Mouse (Mus musculus) frontal cortex, postnatal 10 days (tissue): ENCODE results near the gene Apom.
A peak's percentile ranks its signal among the peaks of the same experiment; 100 is the strongest.

Experiments used
- DNase-seq, 2 experiments: peaks; one replicate each; pipeline ENCODE4 v3.0.0; 2022; ENCODE audit warnings: low spot score in 2 of 2, mixed read lengths in 1 of 2

The Apom gene

DNA sequence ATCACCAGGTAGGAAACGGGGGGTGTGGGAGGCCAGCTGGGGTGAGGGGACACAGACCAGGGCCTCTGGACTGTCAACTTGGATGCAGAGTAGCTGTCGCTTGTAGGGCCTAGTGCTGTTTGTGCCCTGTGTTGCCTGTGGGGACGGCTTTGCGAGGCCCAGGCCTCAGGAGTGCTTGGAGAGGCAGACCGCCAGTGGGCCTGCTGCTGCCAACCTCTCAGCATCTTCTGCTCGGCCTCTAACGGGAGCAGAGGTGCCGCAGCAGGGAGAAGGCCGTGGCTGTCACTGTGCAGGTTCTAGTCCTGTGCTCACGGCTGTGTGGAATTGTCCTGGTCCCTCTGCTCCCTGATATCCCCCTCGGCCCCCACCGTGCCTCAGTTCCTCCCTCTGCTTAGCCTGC lies 35.3 kb downstream of the Apom start:
- DNase-seq, result no peak

GRCm38 (mm10) chr17:35094475-35095365 lies 37.1 kb downstream of the Apom start:
- no peak for DNase-seq

- no peak for DNase-seq
Measured at GRCm38 (mm10) chr17:35092403-35093198, 39.2 kb downstream of the Apom start.

- no peak for DNase-seq
Measured at GRCm38 (mm10) chr17:35090166-35090932, 41.5 kb downstream of the Apom start.

DNA sequence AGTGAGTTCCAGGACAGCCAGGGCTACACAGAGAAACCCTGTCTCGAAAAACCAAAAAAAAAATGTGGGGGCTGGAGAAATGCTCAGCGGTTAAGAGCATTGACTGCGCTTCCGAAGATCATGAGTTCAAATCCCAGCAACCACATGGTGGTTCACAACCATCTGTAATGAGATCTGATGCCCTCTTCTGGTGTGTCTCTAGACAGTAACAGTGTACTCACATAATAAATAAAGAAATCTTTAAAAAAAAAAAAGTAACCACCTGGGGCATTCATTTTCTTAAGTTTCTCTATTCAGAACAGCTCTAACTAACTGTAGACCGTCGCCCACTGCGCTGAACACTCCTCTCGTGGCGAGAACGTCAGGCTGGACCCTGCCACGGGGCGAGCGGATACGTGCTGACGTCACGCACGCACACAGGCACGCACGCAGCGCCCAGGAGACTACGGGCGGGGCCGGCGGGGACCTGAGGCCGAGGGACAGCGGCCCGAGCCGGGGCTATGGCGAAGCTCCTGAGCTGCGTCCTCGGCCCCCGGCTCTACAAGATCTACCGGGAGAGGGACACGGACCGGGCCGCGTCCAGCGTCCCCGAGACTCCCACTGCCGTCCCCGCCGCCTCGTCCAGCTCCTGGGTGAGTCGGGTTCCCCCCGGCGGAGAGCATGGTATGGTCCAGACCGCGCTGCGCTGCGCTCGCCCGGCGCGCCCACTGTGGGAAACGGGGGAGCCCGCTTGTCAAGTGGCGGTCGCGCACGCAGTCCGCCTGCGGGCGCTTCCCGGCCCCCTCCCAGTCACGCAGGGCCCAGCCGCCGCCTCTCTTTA lies 42.8 kb downstream of the Apom start, which contains the start of gene Abhd16a:
Gene Abhd16a (plus strand): TSS at position 439 of the 820 bp plus-strand sequence.
- peak; percentile 90 to 93 for DNase-seq

DNA sequence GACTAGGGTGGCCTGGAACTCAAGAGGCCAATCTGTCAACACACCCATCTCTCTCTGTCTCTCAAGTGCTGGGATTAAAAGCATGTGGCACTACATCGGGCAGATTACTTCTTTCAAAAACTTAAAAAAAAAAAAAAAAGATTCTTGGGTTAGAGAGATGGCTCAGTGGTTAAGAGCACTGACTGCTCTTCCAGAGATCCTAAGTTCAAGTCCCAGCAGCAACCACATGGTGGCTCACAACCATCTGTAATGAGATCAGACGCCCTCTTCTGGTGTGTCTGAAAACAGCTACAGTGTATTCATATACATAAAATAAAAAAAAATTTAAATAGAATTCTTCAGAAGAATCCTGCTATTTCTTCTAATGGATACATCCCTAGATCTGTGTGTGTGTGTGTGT lies 43.7 kb downstream of the Apom start:
- no peak for DNase-seq

DNA sequence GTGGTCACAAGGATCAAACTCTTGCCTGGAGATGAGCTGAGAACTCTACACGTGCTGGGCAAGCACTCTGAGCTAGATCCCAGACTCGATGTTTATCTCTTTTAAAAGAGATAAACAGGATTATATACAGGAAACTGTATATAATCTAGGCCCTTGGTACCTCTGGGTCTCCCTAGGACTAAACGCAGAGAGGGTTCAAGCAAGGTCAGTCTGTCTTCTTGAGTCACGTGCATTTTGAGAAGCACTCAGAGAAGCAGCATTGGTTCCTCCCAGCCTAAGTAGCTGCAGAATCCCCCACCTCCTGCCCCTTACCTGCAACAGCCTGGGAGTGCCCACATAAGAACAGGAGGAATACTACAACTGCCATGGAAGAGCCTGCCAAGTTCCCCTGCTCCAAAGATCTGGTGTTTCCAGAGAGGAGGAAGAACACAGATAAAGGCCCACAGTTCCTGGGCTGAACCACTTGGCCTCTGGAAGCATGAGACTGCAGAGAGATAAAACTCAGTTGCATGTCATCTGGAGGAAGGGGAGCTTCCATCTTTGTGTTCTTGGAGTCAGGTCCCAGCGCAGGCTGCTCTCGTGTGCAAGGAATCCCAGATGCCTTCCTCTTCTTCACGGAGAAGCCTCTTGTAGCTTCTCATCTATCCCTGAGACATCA lies 46.5 kb downstream of the Apom start, which contains the start of gene Ly6g6f:
Gene Ly6g6f (minus strand): TSS at position 403 of the 658 bp plus-strand sequence.
- DNase-seq, result no peak

DNA sequence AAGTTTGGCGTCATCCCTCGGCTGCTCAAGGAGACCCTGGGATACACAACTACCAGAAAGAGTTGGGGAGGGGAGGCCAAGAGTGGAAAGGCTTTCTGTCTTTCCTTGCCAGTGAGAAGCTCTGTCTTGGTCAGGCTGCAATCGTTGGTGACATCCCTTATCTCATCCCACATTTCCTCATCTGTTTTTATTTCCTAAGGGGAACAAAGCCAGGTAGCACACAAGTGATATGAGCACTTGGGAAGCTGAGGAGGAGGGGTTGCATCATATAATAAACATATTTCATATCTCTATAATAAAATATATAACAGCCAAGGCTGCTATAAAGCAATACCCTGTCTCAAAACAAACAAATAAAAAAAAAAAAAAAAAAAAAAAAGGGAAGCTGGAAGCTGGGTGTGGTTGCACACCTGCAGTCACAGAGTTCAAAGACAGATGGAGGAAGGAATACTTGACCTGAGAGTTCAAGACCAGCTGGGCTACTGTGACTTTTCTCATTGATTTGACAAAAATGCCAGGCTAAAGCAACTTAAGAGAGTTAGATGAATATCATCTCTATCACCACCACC lies 47.8 kb downstream of the Apom start:
- no peak for DNase-seq

GRCm38 (mm10) chr17:35082841-35083576 lies 48.8 kb downstream of the Apom start:
- no peak for DNase-seq

- DNase-seq, result no peak
Measured at GRCm38 (mm10) chr17:35080710-35081109, 51.1 kb downstream of the Apom start.

- no peak for DNase-seq
Measured at GRCm38 (mm10) chr17:35080248-35080647, 51.6 kb downstream of the Apom start.

GRCm38 (mm10) chr17:35079778-35080177 lies 52.1 kb downstream of the Apom start:
- no peak for DNase-seq
